Mouse (Mus musculus) cerebellum, postnatal 25 days (tissue): ENCODE data around the gene Pigs.

Experiments
- DNase-seq, 2 experiments: peaks; one replicate each; pipeline ENCODE4 v3.0.0; 2021; ENCODE audit warnings: mixed read lengths in 2 of 2

The Pigs gene

GRCm38 (mm10) chr11:78327634-78328511 lies at the start of gene Pigs:
TSS of gene Pigs (plus strand) at chr11:78328415.
- DNase-seq, result peak; percentile 97 to 99

GRCm38 (mm10) chr11:78278853-78279252 lies 49.4 kb upstream of the Pigs start:
- no peak for DNase-seq

GRCm38 (mm10) chr11:78279586-78279985 lies 48.6 kb upstream of the Pigs start:
- DNase-seq, result no peak

- DNase-seq, result no peak
These were observed 39.0 kb upstream of the Pigs start for GRCm38 (mm10) chr11:78289146-78289763.

GRCm38 (mm10) chr11:78290654-78291053 lies 37.6 kb upstream of the Pigs start, which contains the start of gene BC030499:
TSS of gene BC030499 (plus strand) at chr11:78290841.
- DNase-seq, result no peak

- DNase-seq, result no peak
These were observed 33.6 kb upstream of the Pigs start for GRCm38 (mm10) chr11:78294585-78294984.

- no peak for DNase-seq
These were observed 27.3 kb upstream of the Pigs start for GRCm38 (mm10) chr11:78300917-78301316.

- peak; percentile 87 to 91 for DNase-seq
These were observed 26.7 kb upstream of the Pigs start, which contains the start of gene Spag5 for GRCm38 (mm10) chr11:78301357-78302084. TSS of gene Spag5 (plus strand) at chr11:78301529.

- DNase-seq, result no peak
These were observed 22.9 kb upstream of the Pigs start for GRCm38 (mm10) chr11:78305272-78305671.

GRCm38 (mm10) chr11:78310861-78311511 lies 17.2 kb upstream of the Pigs start:
- DNase-seq, result no peak

- no peak for DNase-seq
These were observed 14.6 kb upstream of the Pigs start for GRCm38 (mm10) chr11:78313662-78314061.

- no peak for DNase-seq
These were observed 9.8 kb upstream of the Pigs start for GRCm38 (mm10) chr11:78318411-78318810.

GRCm38 (mm10) chr11:78322076-78322831 lies 6.0 kb upstream of the Pigs start:
- peak in 1 of 2 experiments; percentile 17 for DNase-seq

GRCm38 (mm10) chr11:78322860-78323259 lies 5.4 kb upstream of the Pigs start, which contains the start of gene Aldoc:
TSS of gene Aldoc (plus strand) at chr11:78322968.
- DNase-seq, result peak; percentile 83 to 91

GRCm38 (mm10) chr11:78324000-78324785 lies 4.0 kb upstream of the Pigs start:
- DNase-seq, result peak; percentile 39 to 69

- DNase-seq, result peak in 1 of 2 experiments; percentile 47
These were observed 3.2 kb upstream of the Pigs start for GRCm38 (mm10) chr11:78324965-78325364.

- DNase-seq, result no peak
These were observed 1.0 kb upstream of the Pigs start for GRCm38 (mm10) chr11:78327215-78327614.

GRCm38 (mm10) chr11:78328512-78329056 lies 369 bp downstream of the Pigs start:
- DNase-seq, result no peak

- DNase-seq, result no peak
These were observed 4.5 kb downstream of the Pigs start for GRCm38 (mm10) chr11:78332676-78333075.

- DNase-seq, result no peak
These were observed 5.8 kb downstream of the Pigs start for GRCm38 (mm10) chr11:78333992-78334391.

- no peak for DNase-seq
These were observed 8.8 kb downstream of the Pigs start for GRCm38 (mm10) chr11:78337040-78337439.
